Mouse (Mus musculus) erythroid progenitor cell, adult 5-6 weeks (primary cell): ENCODE results near the gene Htra3. TPM values are rescaled to one million over a fixed set of nuclear protein-coding genes. Genes with fewer than 3 reads are reported as not detected.

Source experiments
- ATAC-seq: replicated peaks from 2 replicates; pipeline ENCODE4 v1.8.0; 2016; ENCODE audit warnings: moderate number of reproducible peaks, mild to moderate bottlenecking, moderate TSS enrichment, inconsistent platforms; ENCODE audit not compliant: poor library complexity, low FRiP score, severe bottlenecking
- total RNA-seq, 2 experiments: library from RNA; stranded (forward) in 1 of 2; stranded (reverse) in 1 of 2; fragments of 150-400 nt in 1 of 2; fragments of 186-747, 209-891 nt in 1 of 2; gene quantifications; 2 replicates each; pipeline versions ENCODE4 v1.2.3 to v1.2.4; 2015 to 2017; ENCODE audit warnings: low replicate concordance in 2 of 2

The Htra3 gene
- total RNA-seq, 2 experiments from 2014 or later, result not detected

DNA sequence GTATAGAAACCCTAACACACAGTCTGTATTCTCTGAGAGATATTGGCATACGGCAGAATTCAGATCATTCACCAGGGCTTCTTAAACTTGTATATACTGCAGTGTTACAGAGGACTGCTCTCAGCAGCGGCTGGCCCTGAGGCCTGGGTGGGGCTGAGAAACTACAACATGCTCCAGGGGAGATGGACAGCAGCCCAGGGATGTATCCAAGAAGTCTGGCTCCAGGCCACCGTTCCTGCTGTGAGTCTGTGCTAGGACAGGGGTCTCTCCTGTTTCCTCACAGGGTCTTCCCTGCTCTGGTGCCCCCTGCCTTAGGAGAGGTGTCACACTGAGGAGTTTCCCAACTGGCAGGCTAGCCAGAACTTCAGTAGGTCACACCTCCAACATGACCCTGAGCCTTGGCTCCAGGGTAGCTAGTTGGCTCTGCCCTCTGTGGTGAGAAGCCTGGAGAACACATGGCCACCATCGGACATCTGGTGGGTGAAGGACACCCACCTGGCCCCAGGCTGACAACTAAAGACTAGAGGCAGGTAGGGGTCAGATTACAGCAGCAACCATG is 23.1 kb upstream of the Htra3 start:
- ATAC-seq, result no peak

DNA sequence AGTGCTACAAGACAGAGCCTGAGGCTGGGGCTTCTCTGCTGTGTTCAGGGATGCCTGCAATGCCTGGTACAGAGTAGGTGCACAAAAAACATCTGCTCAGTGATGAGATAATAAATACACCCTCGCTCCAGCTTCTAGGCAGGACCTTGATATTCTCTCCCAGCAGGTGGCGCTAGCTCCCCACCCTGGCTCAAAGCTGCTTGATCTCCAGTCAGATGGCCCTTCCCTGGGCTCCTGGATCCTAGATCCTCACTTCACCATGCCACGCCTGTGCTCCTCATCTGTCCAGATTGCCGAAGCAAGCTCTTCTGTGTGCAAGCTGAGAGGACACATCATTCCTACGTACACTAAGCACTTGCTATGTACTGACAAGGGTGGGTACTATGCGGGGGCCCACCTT is 21.5 kb upstream of the Htra3 start:
- no peak for ATAC-seq

DNA sequence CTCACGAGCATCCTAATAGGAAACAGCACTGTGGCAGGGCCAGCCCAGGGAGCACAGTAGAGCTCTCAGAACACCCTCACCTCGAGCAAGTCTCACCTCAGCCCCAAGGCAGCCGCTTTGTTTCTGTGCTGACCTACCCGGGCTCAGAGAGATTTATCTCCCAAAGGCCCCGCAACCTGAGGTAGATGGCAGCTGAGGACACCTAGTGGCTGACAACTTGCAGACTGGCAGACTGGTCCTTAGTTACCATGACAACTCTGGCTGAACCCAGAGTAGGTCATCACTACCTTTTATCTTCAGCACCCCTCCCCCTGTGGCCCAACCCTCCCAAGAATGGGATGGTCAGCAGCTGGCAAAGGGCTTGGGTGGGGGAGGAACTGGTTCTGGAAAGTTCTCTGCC is 16.2 kb upstream of the Htra3 start:
- ATAC-seq, result no peak

DNA sequence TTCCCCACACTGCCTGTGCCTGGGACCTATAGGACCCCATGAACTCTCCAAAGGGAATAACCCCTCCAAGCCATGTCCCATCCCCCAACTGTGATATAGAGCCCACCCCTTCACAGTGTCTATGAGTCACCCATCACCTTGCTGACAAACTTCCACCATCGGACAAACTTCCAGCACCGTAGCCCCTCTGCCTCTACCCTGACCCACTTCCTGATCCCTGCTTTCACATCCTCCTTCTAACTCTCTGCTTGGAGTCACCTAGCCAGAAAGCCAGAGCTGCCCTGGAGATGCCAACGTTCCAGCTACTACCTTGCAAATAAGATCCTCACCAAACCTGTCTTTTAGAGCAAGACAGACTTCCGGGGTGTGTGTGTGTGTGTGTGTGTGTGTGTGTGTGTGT is 14.1 kb upstream of the Htra3 start:
- no peak for ATAC-seq

DNA sequence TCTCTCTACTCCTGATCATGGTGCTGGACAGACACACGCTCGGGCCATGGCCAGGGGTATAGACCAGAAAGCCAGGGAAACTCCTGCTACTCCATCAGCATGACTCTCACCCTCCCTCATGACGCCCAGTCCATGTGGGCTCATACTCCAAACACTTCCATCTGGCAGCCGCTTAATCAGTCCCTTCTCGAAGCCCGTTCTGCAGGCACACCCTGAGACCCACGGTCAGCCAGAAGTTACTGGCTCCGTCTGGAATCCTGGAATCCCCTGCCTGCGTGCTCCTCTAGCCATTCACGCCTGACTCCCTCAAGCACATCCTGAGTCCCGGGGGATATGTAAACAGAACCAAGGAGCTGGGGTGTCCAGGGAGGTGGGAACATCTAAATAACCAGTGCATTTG is 11.7 kb upstream of the Htra3 start:
- no peak for ATAC-seq

DNA sequence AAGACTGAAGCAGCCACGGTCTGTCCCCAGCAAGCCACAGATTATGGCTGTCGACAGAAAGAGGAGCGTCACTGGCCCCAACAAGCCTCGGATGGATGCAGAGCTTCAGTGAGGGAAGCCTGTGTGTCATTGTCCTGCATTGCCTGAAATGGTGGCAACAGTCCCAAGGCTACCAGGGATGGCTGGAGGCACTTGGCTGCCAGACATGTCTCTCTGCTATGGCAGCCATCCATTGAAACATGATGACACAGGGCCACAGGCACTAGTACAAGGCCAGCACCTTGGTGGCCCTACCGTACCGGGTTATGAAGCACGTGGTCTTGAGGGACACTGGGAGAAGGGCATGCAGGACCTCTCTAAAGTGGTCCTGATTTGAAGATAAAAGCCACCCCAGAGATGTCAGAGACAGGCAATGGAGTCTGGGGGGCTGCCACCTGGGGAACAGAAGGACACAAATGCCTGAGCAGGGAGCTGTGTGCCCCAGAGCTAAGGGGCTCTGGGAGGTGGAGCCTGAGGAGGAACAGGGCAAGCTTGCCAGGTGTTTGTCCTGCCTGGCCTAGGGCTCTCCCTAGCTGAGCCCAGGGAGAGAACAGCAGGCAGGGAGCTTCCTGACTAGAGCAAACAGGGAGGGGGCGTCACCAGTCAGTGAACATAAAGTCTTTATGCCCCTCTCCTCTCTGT is 11.0 kb upstream of the Htra3 start:
- no peak for ATAC-seq

DNA sequence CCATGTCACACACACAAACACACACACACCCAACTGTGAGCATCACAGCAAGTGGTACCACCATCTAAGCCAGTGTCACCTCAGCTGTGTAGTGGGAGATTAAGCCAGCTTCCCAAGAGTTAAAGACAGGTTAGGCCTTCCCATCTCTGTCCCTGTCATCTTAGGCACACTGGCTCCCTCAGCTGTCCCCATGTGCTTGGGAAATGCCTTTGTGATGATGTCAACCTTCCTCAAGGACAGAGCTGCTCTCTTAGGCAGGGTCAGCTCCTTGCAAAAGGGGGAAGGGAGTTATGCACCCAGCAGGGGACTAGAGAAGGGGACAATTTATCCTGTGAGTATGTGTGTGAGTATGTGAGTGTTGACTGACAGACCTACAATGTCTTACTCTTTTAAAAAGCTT is 9.8 kb upstream of the Htra3 start:
- no peak for ATAC-seq

DNA sequence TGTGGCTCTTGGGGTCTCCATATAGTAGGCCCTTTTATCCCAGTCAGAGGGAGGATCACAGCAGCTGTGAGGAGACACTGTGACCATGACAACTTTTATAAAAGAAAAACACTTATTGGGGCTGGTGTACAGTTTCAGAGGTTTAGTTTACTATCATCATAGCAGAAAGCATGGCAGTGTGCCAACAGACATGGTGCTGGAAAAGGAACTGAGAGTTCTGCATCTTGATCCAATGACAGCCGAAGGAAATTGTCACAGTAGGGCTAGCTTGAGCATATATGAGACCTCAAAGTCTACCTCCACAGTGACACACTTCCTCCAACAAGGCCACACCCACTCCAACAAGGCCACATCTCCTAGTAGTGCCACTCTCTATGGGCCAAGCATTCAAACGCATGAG is 9.3 kb upstream of the Htra3 start:
- ATAC-seq, result no peak

DNA sequence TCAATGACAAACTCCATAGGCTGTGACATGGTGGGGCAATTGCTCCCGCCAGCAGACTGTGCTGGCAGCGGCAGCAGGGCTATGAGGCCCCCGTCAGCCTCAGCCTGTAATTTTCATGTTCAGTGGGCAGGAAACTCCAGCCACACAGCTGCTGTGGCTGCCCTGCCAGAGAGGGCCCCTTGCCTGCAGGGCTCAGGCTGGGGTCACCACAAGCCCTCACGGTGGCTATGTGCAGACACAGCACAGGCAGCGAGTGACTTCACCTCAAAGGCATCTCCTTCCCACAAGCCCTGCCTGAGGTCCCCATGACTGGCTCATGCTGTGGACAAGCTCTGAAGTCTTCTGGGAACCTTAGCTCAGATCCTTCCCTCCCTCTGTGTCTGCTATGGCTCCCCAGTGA is 7.5 kb upstream of the Htra3 start:
- ATAC-seq, result no peak

DNA sequence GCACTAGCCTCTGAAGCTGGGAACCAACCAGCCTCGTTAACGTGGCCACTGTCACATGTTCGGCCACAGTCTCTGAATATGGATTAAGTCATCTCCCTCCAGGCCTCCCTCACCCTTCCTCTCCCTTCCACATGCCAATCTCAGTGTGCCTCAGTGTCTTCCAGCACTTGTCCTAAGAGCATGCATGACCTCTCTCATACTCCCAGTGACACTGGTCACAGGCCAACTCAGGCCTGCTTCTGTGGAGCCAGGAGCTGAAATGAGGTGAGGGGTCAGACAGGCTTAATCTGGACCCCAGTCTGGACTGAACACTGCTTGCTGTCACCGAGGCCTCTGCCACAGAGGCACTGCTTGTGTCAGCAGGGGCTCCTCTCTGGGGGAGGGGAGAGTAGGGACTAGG is 6.8 kb upstream of the Htra3 start:
- no peak for ATAC-seq

DNA sequence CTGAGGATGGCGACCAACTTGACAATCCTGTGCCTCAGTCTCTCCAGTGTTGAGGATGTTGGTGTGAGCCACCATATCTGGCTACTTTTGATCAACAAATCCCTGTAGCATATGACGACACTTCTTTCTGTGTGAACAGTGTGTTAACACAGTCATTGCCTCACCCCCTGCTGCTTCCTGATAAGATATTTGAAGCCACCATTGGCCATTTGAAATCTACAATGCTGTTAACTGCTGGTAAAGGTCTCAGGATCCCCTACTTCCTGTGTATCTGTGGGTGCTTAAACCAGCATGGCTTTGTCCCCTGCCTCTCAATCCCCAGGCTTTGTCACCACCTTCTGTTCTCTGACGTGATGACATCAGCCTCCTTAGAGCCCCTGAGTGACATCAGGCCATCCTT is 5.5 kb upstream of the Htra3 start:
- no peak for ATAC-seq

DNA sequence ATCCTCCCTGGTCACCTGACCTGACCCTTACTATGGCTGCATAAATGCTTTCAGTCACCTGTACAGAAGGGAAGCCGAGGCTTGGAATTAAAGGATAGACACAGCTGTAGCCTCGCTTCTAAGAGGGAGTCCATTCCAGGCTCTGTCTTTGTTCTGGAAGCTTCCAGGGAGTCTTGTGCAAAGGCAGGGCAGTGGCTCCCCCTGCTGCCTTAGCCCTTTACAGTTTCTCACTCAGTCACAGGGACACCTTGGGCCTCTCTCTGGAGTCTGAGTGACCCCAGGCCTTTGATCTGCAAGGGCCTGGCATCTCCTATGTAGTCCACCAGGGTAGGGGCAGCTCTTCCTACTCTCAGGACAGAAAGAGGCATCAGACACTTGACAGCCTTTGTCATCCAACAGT is 1.4 kb upstream of the Htra3 start:
- ATAC-seq, result no peak

DNA sequence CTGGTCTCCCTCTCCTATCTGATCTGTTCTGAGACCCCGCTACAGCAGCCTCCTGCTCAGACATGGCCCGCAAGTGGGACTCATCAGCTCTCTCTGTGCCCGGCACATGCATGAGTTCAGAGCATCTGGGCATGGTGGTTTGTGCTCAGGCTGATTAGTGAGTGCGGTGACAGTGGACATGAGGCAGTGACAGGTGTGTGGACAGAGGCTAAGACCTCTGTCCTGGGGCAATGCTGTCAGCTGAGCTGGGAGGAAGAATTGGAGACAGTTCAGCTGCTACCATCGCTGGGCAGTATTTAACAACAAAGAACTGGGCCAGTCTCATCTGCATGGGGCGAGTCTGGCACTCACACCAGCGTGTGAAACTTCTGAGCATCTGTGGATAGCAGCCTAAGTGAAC is 2.6 kb downstream of the Htra3 start:
- ATAC-seq, result no peak

DNA sequence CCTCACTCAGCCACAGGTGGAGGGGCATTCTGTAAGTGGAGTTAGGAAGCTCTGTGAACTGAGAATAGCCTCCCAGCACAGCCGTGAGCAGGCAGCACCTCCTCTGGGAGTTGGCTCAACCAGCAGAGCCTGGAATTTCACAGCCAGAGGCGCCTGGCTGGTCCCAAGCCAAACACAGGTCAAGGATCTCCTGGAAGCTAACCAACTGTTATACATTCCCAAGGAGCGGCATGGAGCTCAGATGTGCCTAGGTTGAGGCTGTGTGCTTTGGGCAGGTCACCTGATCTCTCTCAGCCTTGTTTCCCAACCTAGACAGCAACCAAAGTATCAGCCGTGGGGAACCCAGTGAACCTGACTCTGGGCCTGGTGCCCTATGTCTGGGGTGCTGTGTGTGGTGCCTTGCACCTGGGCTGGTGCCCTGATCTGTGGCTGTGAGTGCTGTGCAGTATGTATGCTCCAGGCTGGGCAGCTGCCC is 5.5 kb downstream of the Htra3 start:
- no peak for ATAC-seq

DNA sequence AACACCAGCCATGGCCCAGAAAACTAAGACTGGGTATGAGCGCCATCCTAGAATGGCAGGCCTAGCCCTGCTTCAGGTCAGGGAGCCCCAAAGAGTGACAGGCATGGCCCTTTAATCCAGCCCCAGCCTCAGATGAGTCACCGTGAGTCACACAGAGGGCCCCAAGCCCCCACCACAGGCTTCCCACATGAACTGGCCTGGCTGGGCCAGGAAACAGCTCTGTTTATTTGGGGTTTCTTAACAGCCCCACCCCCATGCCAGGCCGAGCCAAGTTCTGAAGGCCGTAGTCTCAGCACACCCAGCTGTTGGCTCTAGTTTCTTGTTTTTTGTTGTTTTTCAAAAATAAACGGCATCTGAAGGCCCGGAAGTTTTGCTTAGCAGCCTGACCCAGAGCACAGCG is 6.5 kb downstream of the Htra3 start:
- ATAC-seq, result no peak

DNA sequence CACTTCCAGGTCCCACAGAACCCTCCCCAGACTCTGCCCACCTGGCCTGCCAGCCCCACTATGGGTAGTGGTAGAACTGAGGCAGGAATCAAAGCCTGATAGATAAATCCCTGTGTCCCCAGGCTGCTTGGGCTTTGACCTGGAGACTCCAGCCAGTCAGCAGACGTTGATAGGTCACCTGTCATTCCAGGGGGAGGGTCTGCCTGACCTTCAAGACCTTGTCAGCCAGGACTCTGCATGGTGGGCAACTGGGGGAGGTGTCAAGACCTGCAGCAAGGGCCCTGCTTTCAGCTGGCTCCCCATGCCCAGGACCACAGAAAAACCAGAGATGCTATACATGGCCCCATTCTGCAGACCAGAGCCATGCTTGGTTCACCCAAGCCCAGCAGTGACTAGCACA is 7.0 kb downstream of the Htra3 start:
- no peak for ATAC-seq

DNA sequence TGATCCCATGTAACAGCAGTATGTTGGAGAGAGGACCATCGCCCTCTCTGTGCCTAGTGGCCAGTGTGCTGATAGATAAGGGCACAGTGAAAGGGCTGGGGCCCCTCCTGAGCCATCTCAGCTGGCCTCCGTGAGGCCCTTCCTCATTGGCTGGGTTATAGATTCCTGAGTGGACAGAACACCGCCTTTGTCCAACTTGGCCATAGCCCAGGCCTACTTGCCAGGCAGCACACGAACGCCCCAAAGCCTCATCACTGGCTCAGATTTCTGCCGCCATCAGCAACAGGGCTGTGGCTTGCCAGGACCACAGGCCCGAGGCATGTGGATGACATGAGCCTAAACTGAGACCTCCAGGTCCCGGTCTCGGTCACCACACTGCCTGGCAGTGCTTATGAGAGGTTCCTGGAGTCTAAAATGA is 8.1 kb downstream of the Htra3 start:
- no peak for ATAC-seq

DNA sequence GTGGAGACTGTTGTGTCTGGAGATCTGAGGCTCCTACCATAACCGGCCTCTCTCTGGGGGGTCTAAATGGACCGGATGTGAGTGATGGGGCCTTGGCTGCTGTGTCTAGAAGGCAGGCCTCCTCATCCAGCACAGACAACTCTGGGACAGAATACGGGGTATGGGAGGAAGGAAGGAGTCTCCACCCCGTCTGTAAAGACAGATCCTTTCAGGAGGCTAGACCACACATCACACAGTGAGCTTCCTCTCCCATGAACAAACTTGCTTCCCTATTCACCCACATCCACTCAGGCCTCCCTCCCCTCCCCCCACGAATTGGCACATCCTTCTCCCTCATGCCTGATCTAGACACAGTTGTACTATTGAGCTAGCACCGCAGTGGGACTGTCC is 9.2 kb downstream of the Htra3 start:
- no peak for ATAC-seq

DNA sequence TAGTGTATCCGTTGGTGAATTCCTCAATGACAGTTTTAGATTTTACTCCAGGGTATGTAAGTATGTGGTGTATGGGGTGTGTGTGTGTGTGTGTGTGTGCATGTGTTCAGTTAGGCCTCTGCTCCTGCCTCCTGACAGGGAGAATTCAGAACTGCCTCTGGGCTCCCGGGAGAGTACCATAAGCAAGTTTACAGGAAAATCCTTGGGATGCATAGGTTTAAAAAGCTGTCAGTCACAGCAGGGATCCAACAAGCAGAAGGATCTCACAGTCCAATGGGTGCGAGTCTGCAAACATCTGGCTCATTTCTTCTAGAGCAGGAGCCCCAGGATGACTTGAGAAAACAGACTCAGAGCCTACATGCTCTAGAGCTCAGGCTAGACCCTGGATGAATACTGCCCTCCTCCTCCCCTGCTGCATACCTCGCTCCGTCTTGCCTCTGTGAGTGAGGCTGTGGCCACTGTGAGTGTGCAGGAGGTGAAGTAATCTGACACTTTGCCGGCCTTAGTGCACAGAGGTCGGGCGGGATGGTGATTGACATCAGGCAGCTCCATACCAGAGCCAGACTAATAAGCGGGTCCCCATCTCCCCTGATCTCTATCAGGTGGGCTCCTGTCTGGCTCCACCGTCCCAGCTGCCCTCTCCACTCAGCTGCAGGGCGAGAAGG is 9.7 kb downstream of the Htra3 start:
- no peak for ATAC-seq

DNA sequence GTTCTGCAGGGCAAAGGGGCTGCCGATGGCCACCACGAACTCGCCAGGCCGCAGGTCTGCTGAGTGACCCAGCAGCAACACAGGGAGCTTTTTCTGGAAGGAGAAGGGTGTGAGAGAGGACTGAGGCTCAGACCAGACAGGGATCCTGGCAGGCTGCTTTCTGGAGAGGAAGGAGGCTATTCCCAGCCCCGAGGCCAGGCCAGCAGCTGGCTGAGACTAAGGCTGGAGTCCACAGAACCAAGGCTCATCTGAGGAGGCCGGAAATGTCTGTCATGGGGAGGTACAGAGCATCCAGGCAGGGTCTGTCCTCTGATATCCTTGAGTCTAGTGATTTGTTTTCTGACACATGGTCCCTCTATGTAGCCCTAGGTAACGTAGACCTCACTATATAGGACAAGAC is 13.4 kb downstream of the Htra3 start:
- no peak for ATAC-seq

DNA sequence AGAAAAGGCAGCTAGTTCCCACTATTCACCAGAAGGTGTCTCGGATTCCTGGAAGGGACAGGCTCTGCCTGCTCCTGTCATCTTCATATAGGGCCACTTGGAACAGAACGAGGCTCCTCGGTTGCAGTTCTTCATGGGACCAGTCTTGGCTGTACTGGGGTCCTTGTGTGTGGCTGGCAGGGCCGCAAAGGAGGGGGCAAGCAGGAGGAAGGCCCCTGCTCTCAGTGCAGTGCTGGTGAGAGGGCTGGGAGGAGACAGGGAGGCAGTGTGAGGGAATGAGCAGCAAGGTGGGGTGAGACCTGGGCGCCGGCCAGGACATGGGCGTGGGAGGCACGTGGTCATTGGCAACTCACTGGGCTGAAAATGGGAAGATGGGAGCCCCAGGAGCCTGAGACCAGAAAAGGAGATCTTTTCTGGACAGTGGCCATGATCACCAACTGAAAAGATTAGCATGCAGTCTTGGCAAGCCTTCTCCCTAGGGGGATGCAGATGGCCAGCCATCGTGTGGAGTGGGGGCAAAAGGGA is 17.5 kb downstream of the Htra3 start:
- ATAC-seq, result no peak
